Mouse (Mus musculus) kidney, adult 8-10 months (tissue): ENCODE measurements around the gene Retnlg.
"Not testable (repeated sequence)": the region's sequence is repeated elsewhere in the genome, so short reads cannot be mapped to it uniquely, and the experiment has no call there.

Experiments used
- DNase-seq, 2 experiments: peaks; one replicate each; pipeline ENCODE4 v3.0.0; 2022

Retnlg gene

DNA sequence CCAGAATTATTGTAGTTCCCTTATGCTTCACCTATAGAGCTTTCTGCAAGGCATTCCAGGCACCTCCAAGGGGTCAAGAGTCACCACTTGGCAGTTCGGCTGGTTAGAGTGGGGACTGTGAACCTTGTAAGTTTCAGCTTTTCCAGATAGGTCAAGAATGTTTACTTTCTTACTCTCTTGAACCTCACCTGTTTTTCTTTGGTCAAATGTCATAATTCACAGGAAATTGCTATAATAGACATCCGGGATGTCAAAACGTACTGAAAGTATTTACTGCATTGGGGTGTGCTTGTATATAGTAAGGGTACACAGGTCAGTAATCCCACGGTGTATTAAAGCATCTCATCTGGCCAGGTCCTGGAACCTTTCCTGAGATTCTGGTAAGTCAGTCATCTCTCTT, at the start of gene Retnlg:
TSS of gene Retnlg (plus strand) at position 301 of the 400 bp plus-strand sequence.
- no peak for DNase-seq

DNA sequence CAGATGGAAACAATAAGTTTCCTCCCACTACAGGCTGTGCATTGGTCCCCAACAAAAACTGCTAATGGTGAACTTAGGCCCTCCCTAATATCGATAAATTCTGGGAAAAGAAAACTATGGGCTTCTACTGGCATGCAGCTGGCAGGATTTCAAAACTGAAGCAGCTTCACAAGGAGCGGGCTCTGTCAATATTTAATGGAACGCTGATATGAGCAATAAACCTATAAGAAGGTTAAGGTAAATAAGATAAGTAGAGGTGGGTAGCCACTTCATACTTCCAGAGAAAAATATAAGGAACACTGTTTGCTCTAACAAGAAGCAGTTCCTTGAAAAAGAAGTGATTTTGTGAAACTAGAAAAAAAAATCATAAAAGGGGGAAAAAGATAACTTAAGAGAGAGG, 45.9 kb upstream of the Retnlg start:
- no peak for DNase-seq

DNA sequence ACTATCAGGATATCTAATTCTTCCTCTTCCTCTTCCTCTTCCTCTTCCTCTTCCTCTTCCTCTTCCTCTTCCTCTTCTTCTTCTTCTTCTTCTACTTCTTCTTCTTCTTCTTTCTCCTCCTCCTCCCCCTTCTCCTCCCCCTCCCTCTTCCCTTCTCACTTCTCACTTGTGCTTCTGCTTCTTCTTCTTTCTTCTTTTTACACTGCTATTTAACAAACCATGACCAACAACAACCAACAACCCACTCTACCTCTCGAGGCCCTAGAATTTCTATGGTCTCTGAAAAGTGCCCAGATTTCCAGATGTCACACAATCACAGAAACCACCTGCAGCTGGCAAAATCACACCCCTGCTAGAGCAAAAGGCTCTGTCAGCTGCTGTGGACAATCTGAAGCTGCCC, 44.8 kb upstream of the Retnlg start:
- no peak for DNase-seq

DNA sequence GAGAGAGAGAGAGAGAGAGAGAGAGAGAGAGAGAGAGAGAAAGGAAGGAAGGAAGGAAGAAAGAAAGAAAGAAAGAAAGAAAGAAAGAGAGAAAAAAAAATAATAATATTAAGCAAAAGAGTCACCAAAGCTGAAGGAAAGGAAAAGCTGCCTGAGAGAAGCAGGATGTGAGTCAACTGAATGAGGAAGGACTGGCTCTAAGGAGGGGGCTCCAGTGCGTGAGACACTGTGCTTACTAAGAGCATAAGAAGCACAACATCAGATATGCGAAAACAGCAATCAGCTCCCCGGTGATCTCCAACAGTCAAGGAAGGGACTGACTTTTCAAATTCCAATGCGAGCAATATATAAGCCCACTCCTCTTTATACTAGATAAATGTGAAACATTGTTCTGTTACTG, 43.4 kb upstream of the Retnlg start:
- no peak for DNase-seq

DNA sequence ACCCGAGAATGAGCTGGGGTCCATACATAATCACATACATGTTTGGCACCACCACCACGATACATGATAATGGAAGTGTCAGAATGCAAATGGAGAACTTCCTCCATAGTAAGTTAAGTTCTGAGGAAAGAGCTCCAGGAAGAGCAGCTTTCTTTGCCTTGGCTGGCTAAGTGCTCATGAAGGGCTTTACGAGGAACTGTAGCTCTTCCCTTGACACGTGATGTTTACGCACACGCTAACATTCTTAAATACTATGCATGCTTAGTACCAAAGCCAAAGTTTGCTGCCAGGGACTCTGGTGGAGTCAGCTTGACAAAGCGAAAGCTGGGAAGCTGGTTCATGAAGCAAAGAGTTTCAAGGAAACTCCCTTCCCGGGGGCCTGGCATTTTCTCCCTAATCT, 40.4 kb upstream of the Retnlg start:
- no peak for DNase-seq

DNA sequence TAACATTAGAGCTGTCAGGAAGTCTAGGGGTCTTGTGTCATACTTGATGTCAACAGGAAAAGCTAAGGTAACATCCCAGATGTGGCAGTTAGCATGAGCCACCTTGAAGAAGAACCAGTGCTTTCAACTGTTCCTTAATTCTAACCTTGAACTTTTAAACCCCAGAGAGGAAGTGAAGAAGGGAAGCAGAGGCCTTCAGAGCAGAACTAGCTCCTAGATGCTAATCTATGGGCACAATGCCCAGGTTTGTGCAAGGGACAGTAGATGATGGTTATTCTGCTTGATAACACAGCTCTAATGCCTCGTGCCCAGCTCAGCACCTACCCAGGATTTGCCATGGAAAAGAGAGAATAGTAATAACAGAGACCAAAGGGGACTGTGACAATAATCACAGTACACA, 38.8 kb upstream of the Retnlg start:
- not testable (repeated sequence) for DNase-seq

DNA sequence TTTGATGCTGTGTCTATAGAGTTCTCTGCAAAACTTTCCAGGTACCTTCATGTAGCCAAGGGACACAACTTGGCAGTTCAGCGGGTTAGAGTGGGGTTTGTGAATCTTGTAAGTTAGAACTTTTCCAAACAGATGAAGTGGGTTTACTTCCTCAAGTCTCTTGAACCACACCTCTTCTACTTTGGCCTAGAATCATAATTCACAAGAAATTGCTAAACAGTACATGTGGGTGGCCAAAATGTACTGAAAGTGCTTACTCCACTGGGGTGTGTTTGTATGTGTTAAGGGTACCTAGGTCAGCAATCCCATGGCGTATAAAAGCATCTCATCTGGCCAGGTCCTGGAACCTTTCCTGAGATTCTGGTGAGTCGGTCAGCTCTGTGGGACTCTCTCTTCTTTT, 30.2 kb upstream of the Retnlg start, which contains the start of gene Retnla:
TSS of gene Retnla (plus strand) at position 286 of the 400 bp plus-strand sequence.
- DNase-seq = no peak

DNA sequence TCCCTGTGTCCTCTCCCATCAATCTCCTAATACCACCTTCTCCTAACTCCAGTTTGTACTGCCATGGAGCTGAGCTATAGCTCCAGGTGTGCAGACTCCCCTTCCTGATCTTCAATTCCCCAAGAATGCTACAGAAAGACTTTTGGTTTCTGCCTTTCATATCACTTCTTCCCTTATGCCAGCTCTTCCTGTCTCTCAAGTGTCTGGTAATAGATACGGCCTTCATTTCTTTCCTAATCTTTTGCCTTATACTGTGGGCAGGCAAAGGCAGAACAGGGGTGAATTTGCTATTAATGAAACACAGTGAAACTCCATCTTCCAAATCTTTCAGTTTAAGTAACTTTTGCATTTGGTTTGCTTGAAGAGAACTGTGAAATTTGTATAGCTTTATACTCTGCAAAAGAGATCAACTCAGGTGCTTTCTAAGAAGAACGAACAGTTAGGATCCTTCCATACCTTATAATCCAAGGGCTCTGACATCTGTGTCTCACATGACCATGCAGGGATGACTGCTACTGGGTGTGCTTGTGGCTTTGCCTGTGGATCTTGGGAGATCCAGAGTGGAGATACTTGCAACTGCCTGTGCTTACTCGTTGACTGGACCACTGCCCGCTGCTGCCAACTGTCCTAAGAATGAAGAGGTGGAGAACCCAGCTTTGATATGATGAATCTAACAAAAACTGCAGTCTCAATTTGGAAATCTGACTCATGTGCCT, 28.6 kb upstream of the Retnlg start:
- no peak for DNase-seq

DNA sequence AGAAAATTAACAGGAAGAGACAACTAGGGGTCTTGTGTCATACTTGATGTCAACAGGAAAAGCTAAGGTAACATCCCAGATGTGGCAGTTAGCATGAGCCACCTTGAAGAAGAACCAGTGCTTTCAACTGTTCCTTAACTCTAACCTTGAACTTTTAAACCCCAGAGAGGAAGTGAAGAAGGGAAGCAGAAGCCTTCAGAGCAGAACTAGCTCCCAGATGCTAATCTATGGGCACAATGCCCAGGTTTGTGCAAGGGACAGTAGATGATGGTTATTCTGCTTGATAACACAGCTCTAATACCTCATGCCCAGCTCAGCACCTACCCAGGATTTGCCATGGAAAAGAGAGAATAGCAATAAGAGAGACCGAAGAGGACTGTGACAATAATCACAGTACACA, 7.4 kb upstream of the Retnlg start:
- DNase-seq = not testable (repeated sequence)

DNA sequence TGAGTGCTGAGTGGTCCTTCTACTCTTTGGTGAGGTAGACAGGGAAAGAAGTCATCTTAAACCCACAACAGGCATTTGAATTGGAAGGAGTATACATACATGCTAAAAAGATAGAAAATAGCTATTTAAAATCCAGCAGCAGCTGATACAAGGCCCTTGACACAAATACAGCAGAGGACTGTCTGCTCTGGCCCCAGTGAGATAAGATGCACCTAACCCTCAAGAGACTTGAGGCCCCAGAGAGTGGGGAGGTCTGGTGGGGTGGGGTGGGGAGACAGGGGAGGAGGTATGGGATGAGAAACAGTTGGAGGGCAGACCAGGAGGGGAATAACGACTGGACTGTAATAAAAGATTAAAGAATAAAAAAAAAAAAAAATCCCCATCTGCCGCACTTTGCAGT, 4.7 kb upstream of the Retnlg start:
- no peak for DNase-seq

DNA sequence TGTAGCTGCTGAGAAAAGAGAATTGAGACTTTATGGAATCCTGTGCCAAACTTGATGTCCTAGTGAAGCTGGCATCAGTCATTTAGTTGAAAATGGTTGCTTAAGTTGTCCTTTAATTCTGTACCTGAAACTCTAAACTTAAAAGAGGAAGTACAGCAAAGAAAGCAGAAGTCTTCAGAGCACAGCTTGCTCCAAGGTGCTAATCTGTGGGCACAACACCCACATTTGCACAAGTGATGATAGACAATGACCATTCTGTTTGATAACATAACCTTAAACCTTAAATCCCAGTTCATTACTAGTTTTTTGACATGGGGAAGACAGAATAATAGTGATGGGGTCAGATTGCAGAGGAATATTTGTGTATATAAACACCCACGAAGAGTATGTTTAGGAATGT, 3.8 kb upstream of the Retnlg start:
- no peak for DNase-seq

DNA sequence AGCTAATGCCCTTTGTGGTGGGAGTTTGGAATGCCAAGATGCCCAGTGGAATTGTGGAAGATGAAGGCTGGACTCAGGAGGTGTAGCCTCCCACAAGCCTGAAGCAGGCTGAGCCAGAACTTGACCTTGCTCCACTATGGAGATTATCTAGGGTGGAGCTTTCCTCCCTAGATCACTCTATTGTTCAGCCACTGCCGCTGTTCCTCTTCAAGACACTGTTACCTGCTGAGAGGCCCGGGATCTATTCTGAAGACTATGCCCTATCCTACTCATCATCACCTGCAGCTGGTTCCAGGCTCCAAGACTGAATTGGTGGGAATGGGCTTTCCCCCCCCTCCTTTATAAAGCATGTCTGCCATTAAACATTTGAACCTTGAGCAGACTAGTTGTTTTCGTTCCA, 2.8 kb upstream of the Retnlg start:
- DNase-seq = no peak

DNA sequence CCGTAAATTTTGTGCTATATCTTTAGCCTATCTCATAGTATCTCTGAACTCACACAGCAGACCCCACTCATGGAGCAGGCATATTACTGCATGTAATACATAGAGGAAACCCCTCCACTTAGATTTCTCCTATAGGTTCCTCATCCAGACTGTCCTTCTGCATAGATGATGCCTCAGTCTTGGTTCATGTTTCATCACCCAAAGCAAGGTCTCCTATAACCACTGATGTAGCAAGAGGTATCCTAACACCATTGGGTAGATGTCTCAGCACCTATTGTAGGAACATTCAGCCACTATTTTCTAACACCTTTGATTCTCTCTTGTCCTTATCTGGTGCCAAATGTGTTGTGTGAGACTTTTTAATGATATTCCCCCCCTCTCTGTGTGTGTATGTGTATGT, 667 bp upstream of the Retnlg start:
- no peak for DNase-seq

DNA sequence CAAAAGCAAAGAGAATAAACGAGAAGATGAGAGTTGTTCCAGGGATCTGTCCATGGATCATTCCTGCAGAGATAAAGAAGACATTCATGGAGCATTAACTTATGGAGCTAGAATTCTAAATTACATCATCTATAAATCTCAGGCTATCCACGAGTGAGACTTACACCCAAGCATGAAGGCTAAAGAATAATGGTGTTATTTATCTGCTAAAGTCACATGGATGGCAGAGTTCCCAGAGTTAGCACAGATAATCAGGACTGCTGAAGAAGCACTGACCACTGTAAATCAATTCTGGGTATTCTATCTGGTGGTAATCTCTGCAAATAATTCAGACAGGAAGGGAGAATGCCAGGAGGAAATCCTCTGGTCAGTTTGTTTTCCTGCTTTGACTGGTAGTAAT, 18.3 kb downstream of the Retnlg start:
- DNase-seq = no peak

DNA sequence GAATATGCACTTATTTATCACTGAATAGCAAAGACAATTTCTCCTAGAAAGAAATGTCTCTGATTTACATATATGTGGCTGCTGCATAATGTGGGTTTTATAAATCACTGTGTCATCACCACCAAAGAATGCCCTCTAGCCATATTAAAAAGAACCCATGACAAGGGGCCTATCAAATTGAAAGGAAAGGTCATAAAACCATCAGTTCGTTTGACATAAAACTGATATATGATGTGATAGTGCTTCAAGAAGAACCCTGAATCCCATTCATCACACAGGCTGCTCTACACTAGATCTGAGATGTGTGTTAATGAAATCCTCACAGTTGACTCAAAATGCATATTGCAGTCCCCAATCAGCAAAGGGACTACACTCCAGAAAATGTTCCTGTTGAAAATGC, 27.4 kb downstream of the Retnlg start:
- no peak for DNase-seq

DNA sequence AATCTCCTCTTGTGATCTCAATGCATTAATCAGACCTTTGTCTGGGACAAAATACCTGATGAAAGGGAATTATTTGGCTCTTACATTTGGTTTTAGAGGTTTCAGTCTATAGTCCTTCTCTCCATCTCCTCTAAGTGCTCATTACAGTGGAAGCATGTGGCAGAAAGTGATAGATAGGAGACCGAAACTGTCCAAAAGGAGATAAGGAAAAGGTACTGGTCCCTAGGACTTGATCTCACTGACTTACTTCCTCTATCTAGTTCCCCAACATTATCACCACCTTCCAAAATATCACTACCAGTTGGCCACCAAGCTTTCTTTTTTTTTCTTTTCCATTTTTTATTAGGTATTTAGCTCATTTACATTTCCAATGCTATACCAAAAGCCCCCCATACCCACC, 38.8 kb downstream of the Retnlg start:
- DNase-seq = no peak

DNA sequence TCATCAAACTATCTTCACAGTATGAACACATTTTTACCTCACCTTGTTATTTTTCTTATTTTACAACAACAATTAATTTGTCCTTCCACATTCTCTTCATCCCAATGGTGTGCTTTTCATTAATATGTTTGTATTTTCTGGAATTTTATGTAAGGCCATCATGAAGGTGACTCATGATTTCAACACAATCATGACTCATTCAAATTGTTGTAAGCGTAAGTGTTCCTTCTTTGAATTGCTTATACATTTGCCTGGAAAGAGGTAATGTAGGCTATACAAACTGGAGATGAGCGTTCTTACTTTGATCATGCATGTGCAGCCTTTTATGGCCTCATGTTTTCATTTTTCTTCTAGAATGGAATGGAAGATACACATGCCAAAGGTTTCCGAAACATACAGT, 40.8 kb downstream of the Retnlg start:
- no peak for DNase-seq

DNA sequence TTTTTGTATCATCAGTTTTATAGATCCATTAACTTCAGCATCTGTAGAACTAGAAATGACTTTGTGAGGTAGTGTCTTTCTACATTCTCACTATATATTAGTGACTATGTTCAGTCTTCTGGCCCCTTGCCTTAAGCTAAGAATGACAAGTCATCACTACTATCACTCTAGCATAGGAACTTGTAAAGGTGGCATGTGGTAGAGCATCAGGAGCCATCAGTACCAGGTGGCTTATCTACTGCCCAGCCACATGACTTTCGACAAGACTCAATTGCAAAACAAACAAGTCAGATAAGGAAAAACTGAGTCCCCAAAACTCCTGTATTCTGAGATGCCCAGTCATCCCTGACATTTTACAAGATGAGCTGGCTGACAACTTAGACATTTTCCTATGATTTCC, 51.3 kb downstream of the Retnlg start:
- no peak for DNase-seq
